29 mouse cellular contexts compared by ENCODE assay signal in the genomic region with DNA sequence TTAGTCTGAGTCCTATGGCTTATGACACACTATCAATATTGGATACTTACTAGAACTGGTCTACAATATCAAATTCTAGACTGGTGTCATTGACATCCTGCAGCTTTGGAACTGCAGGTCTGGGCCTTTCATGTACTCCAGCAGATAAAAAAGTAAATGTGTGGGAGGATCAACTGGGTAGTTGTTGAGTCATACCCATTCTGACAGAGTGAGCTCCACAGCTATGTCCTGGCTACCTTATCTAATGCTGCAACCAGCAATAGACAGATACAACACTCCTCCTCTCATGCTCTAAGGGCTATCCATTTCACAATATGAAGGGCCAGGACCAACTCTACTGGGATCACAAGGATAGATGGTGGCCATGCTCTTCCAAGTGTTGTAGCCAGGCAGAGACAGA. TPM values are rescaled to one million over a fixed set of nuclear protein-coding genes. Genes with fewer than 3 reads are reported as not detected.
A peak's percentile ranks its signal among the peaks of the same experiment; 100 is the strongest.
DNase-seq lines count a peak whose midpoint lies in the region; ATAC-seq and TF ChIP-seq lines count a peak whose summit lies in the region.
"Had no signal": no experiment of that assay in that cellular context is flagged by ENCODE, and none has a peak within 500 bp of the region (broad histone marks: within the 10 kb centered on the region; RNA-seq: fewer than 3 reads in every experiment).

No protein-coding gene starts in this region.

- ATAC-seq in G1E (ENCODE audit: extremely low read depth, insufficient number of reproducible peaks, low FRiP score, poor library complexity, severe bottlenecking) = peak; percentile 45
- ATAC-seq in activated CD4-positive, CD25-positive, alpha-beta regulatory T cell, adult 4 months = peak; percentile 43
- ATAC-seq in hindbrain, embryonic 13.5 days (ENCODE audit: low FRiP score) = no peak
- ATAC-seq in liver, postnatal 0 days = no peak; the same call in 1 of the 2 replicates
- ATAC-seq: forebrain, embryonic 13.5 days; forebrain, embryonic 15.5 days; forebrain, postnatal 0 days; Patski had no signal

- H3K9me3 ChIP-seq in G1E (replicated peaks) = no peaks in the 10 kb centered on the region
- 0 out of 2 replicates have a peak, but pooled peaks cover 3% of the 10 kb centered on the region for H3K9me3 ChIP-seq in hindbrain, embryonic 13.5 days
- no peaks in the 10 kb centered on the region for H3K9me3 ChIP-seq in liver, postnatal 0 days (ENCODE audit: low read length)
- H3K9me3 ChIP-seq: embryonic facial prominence, embryonic 15.5 days had no signal

- H3K4me3 ChIP-seq in G1E (ENCODE audit: low read depth, low read length) = no peak overlapping the region
- no peak overlapping the region for H3K4me3 ChIP-seq in hindbrain, embryonic 13.5 days
- no peak overlapping the region for H3K4me3 ChIP-seq in liver, postnatal 0 days (ENCODE audit: low read depth, low read length)
- H3K4me3 ChIP-seq: embryonic facial prominence, embryonic 13.5 days; embryonic facial prominence, embryonic 15.5 days; forebrain, embryonic 13.5 days; forebrain, embryonic 15.5 days had no signal

- peak; percentile 12 for DNase-seq in CD4-positive, CD25-positive, alpha-beta regulatory T cell, adult 2 months (ENCODE audit: low read depth, low spot score)
- no peak for DNase-seq in G1E (ENCODE audit: low spot score)
- peak; percentile 9 for DNase-seq in naive thymus-derived CD4-positive, alpha-beta T cell, adult 2 months (ENCODE audit: low read depth)
- DNase-seq in spleen, postnatal 10 days (ENCODE audit: low spot score in 2 of 2) = no peak
- no peak for DNase-seq in liver, postnatal 0 days
- no peak for DNase-seq in embryo, embryonic 11 days
- DNase-seq: adrenal gland, adult 2 months; adrenal gland, postnatal 10 days; adrenal gland, postnatal 36 days; cerebellum, adult 11-12 months; cerebellum, adult 2 months; cerebellum, adult 9-10 months; cerebellum, postnatal 10 days; cerebellum, postnatal 25 days; forebrain, postnatal 0 days had no signal

- H3K4me2 ChIP-seq in hindbrain, embryonic 13.5 days = no peak overlapping the region
- no peak overlapping the region for H3K4me2 ChIP-seq in liver, postnatal 0 days (ENCODE audit: low read depth, low read length)
- H3K4me2 ChIP-seq: embryonic facial prominence, embryonic 13.5 days; embryonic facial prominence, embryonic 15.5 days; forebrain, embryonic 13.5 days; forebrain, embryonic 15.5 days had no signal

- no peak overlapping the region for H3K27ac ChIP-seq in hindbrain, embryonic 13.5 days
- H3K27ac ChIP-seq in liver, postnatal 0 days (ENCODE audit: low read depth) = no peak overlapping the region
- H3K27ac ChIP-seq: embryonic facial prominence, embryonic 13.5 days; embryonic facial prominence, embryonic 15.5 days; forebrain, embryonic 13.5 days; forebrain, embryonic 15.5 days had no signal

- H3K4me1 ChIP-seq in G1E (ENCODE audit: insufficient read depth, low read depth, low read length) = no peaks in the 10 kb centered on the region
- no peaks in the 10 kb centered on the region for H3K4me1 ChIP-seq in hindbrain, embryonic 13.5 days (replicated peaks)
- H3K4me1 ChIP-seq in liver, postnatal 0 days (ENCODE audit: insufficient read depth) = no peaks in the 10 kb centered on the region
- H3K4me1 ChIP-seq: embryonic facial prominence, embryonic 13.5 days; embryonic facial prominence, embryonic 15.5 days; forebrain, embryonic 13.5 days; forebrain, embryonic 15.5 days had no signal

- H3K9ac ChIP-seq in hindbrain, embryonic 13.5 days = no peak overlapping the region
- no peak overlapping the region for H3K9ac ChIP-seq in liver, postnatal 0 days (replicated peaks)
- H3K9ac ChIP-seq: embryonic facial prominence, embryonic 13.5 days; embryonic facial prominence, embryonic 15.5 days; forebrain, embryonic 13.5 days; forebrain, embryonic 15.5 days; forebrain, postnatal 0 days had no signal

- H3K36me3 ChIP-seq in G1E (replicated peaks) = no peaks in the 10 kb centered on the region
- H3K36me3 ChIP-seq in hindbrain, embryonic 13.5 days = no peaks in the 10 kb centered on the region
- no peaks in the 10 kb centered on the region for H3K36me3 ChIP-seq in liver, postnatal 0 days (replicated peaks; ENCODE audit: insufficient read depth, low read length)
- H3K36me3 ChIP-seq: embryonic facial prominence, embryonic 13.5 days; embryonic facial prominence, embryonic 15.5 days; forebrain, embryonic 15.5 days had no signal

- H3K27me3 ChIP-seq in G1E (ENCODE audit: insufficient read depth, low read length) = no peaks in the 10 kb centered on the region
- no peaks in the 10 kb centered on the region for H3K27me3 ChIP-seq in hindbrain, embryonic 13.5 days
- H3K27me3 ChIP-seq in liver, postnatal 0 days (ENCODE audit: insufficient read depth, low read length) = no peaks in the 10 kb centered on the region
- H3K27me3 ChIP-seq: CH12.LX; embryonic facial prominence, embryonic 13.5 days; embryonic facial prominence, embryonic 15.5 days; forebrain, embryonic 13.5 days; forebrain, embryonic 15.5 days; Patski had no signal

- no peak for TF ChIP-seq EP300 in liver, postnatal 0 days (IDR thresholded peaks at IDR 0.05; ENCODE audit: low read depth)

- TF ChIP-seq CTCF in G1E (IDR thresholded peaks at IDR 0.05; ENCODE audit: low read depth, low read length) = no peak
- no peak for TF ChIP-seq CTCF in liver, postnatal 0 days (IDR thresholded peaks at IDR 0.05; ENCODE audit: low read depth)

RNA-seq across cellular contexts. Expression of a gene that starts 38.8 kb away (rescaled TPM):
- total RNA-seq in G1E (2014; fragmentation: Nextera tagmentation) = not detected in 2 replicates
- total RNA-seq in G1E (2017) = 0.05 and 0.12 TPM in 2 replicates
- polyA plus RNA-seq in G1E (2012) = not detected in 2 replicates
- under 1 TPM in 1 of 2 experiments, not detected in 1; 0.04 TPM for polyA plus RNA-seq in activated CD4-positive, CD25-positive, alpha-beta regulatory T cell, adult 4 months (2017; shearing (Covaris generic))
- 0.01 TPM in 1 of 2 replicates, not detected in the other for polyA plus RNA-seq in hindbrain, embryonic 13.5 days (2015; fragmentation: Nextera tagmentation; extraction: Ambion mirVana)
- polyA plus RNA-seq in liver, postnatal 0 days (2015; fragmentation: Nextera tagmentation; extraction: Ambion mirVana) = not detected in 2 replicates
- total RNA-seq: adrenal gland, adult 2 months; adrenal gland, postnatal 10 days; adrenal gland, postnatal 36 days; CH12.LX; forebrain, postnatal 0 days; gastrocnemius, adult 18-20 months had no signal
- polyA plus RNA-seq: adrenal gland, adult 2 months; brain, embryonic 14.5 days; C2C12; cerebellum, adult 2 months; cortical plate, adult 2 months; embryonic facial prominence, embryonic 11.5 days; embryonic facial prominence, embryonic 13.5 days; embryonic facial prominence, embryonic 15.5 days; forebrain, embryonic 11.5 days; forebrain, embryonic 13.5 days; forebrain, embryonic 15.5 days; forebrain, postnatal 0 days; Patski had no signal

Comparison
In these comparisons a context has a peak if more than half of its experiments do, and no peak if none do; other contexts are left out.
1. DNase-seq: peak in CD4-positive, CD25-positive, alpha-beta regulatory T cell, adult 2 months (single experiment) and naive thymus-derived CD4-positive, alpha-beta T cell, adult 2 months (single experiment); none in G1E (single experiment), spleen, postnatal 10 days (0 of 2), liver, postnatal 0 days (single experiment) and embryo, embryonic 11 days (single experiment).
2. ATAC-seq: peak in G1E (single experiment) and activated CD4-positive, CD25-positive, alpha-beta regulatory T cell, adult 4 months (single experiment); none in hindbrain, embryonic 13.5 days (single experiment) and liver, postnatal 0 days (single experiment).